Mouse (Mus musculus) spleen, adult 2 months (tissue): ENCODE results near the gene Rfx4.

Experiments used
- CTCF ChIP-seq: fragments of 200-500 bp; IDR thresholded peaks from 2 replicates; pipeline ENCODE4 v1.5.1; 2011; ENCODE audit warnings: mild to moderate bottlenecking, inconsistent platforms; ENCODE audit not compliant: insufficient read depth, insufficient read length, insufficient replicate concordance; ENCODE audit errors: extremely low read depth
- POLR2A ChIP-seq: fragments of 200-500 bp; IDR thresholded peaks from 2 replicates; pipeline ENCODE4 v1.6.1; 2011; ENCODE audit warnings: low read depth, low read length, inconsistent platforms

DNA sequence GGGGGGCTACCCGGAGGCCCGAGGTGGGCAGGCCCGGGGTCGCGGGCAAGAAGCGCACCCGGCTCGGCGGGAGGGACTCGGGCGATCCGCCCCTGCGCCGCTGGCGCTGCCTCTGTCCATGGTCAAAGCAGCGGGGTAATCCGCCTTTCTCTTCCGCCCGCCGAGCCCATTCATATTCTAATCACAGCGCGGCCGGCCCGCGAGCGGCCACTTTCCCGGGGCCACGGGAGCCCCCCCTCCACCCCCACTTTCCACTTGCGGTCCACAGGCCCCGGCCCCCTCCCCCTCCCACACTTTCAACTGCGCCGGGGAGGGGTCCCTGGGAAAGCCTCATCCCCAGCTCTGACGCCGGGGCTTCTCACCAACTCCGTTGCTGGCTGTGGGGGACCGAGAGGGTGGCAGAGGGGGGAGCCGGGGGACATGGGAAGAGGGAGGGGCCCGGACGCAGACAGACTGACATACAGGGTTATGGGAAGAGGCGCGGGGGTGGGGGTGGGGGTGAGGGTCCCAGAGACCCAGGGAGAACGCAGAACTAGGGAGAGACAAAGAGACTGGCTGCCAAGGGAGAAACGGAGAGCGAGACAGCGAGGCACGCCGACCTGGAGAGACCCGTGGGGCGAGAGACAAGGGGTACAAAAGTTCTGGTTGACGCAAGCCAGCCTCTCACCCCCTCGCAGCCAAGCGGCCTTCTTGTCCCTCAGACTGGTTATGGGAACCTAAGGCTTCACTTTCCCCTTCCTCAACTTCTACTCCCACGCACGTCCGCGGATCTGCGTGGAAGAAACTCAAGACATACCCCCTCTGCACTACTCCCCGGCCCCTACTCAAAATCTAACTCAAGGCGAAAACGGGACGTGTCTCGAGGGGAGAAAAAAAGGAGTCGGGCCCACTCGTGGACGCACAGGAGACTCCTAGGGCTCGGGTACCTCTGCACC lies 744 bp upstream of the Rfx4 start:
- TF ChIP-seq CTCF (no peak), POLR2A (no peak)
